Mouse (Mus musculus): Measurements from ENCODE around the gene Ralb. TPM values are rescaled to one million over a fixed set of nuclear protein-coding genes. Genes with fewer than 3 reads are reported as not detected.

The Ralb gene
- polyA plus RNA-seq, 1 experiment from 2014 or later, result 30.9 TPM

- Histone ChIP-seq H3K27me3 (ENCODE audit: insufficient read depth, low read length) (no peaks in the 10 kb centered on the region), H3K27ac (ENCODE audit: low read depth) (no peak overlapping the region), H3K9me3 (ENCODE audit: low read length) (no peaks in the 10 kb centered on the region), H3K9ac (replicated peaks) (no peak overlapping the region), H3K36me3 (replicated peaks; ENCODE audit: insufficient read depth, low read length) (no peaks in the 10 kb centered on the region), H3K4me3 (ENCODE audit: low read depth, low read length) (no peak overlapping the region), H3K4me1 (ENCODE audit: insufficient read depth) (no peaks in the 10 kb centered on the region), H3K4me2 (ENCODE audit: low read depth, low read length) (no peak overlapping the region)
- 0 out of 2 replicates have a peak, but pooled peaks have one; percentile 19 for TF ChIP-seq CTCF (IDR thresholded peaks at IDR 0.05; ENCODE audit: low read depth)
- TF ChIP-seq EP300 (IDR thresholded peaks at IDR 0.05; ENCODE audit: low read depth), result no peak
- DNase-seq (no peak), ATAC-seq (no peak)
- 77% methylated on average over 21 of the region's 21 CpGs for WGBS (ENCODE audit: insufficient replicate concordance)
Observed at GRCm38 (mm10) chr1:119443591-119444350, 60.8 kb downstream of the Ralb start.

DNA sequence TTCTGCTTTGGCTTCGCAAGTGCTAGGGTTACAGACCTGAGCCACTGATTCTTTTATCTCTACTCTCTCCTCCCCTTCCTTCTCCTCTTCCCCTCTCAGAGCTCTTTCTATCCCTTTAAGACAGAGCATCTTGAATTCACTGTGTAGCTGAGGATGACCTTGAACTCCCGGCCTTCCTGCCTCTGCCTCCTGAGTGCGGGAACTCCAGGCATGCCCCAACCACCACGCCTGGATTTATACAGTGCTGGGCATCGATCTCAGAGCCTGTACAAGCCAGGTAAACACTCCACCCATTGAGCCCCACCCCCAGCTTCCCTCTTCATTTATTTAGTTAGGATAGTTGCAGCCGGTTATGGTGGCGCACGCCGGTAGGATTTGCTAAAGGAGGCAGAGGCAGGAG lies 61.7 kb downstream of the Ralb start:
- Histone ChIP-seq H3K27me3 (ENCODE audit: insufficient read depth, low read length) (no peaks in the 10 kb centered on the region), H3K4me2 (ENCODE audit: low read depth, low read length) (no peak overlapping the region), H3K9ac (replicated peaks) (no peak overlapping the region), H3K4me1 (ENCODE audit: insufficient read depth) (no peaks in the 10 kb centered on the region), H3K36me3 (replicated peaks; ENCODE audit: insufficient read depth, low read length) (no peaks in the 10 kb centered on the region), H3K9me3 (ENCODE audit: low read length) (no peaks in the 10 kb centered on the region), H3K27ac (ENCODE audit: low read depth) (no peak overlapping the region), H3K4me3 (ENCODE audit: low read depth, low read length) (no peak overlapping the region)
- no peak for ATAC-seq
- TF ChIP-seq CTCF (IDR thresholded peaks at IDR 0.05; ENCODE audit: low read depth), result no peak
- TF ChIP-seq EP300 (IDR thresholded peaks at IDR 0.05; ENCODE audit: low read depth), result no peak
- DNase-seq, result no peak
- WGBS (ENCODE audit: insufficient replicate concordance), result 80% methylated on average over 9 of the region's 9 CpGs

GRCm38 (mm10) chr1:119438105-119438637 lies 66.4 kb downstream of the Ralb start:
- no peak overlapping the region for H3K27ac ChIP-seq (ENCODE audit: low read depth)

GRCm38 (mm10) chr1:119437401-119437800 lies 67.2 kb downstream of the Ralb start:
- Histone ChIP-seq H3K4me1 (ENCODE audit: insufficient read depth) (no peaks in the 10 kb centered on the region), H3K36me3 (replicated peaks; ENCODE audit: insufficient read depth, low read length) (no peaks in the 10 kb centered on the region), H3K4me3 (ENCODE audit: low read depth, low read length) (no peak overlapping the region), H3K9me3 (ENCODE audit: low read length) (no peaks in the 10 kb centered on the region), H3K27ac (ENCODE audit: low read depth) (no peak overlapping the region), H3K4me2 (ENCODE audit: low read depth, low read length) (no peak overlapping the region), H3K27me3 (ENCODE audit: insufficient read depth, low read length) (no peaks in the 10 kb centered on the region), H3K9ac (replicated peaks) (no peak overlapping the region)
- peak; percentile 66 for ATAC-seq
- TF ChIP-seq EP300 (IDR thresholded peaks at IDR 0.05; ENCODE audit: low read depth) (no peak), CTCF (IDR thresholded peaks at IDR 0.05; ENCODE audit: low read depth) (no peak)
- DNase-seq, result no peak
- 67% methylated on average over 6 of the region's 6 CpGs for WGBS (ENCODE audit: insufficient replicate concordance)

More at GRCm38 (mm10) chr1:119438105-119438637, 66.4 kb downstream of the Ralb start:
- no peak for TF ChIP-seq CTCF (IDR thresholded peaks at IDR 0.05; ENCODE audit: low read depth)
- TF ChIP-seq EP300 (IDR thresholded peaks at IDR 0.05; ENCODE audit: low read depth), result no peak
- Histone ChIP-seq H3K9ac (replicated peaks) (no peak overlapping the region), H3K9me3 (ENCODE audit: low read length) (no peaks in the 10 kb centered on the region), H3K4me3 (ENCODE audit: low read depth, low read length) (no peak overlapping the region), H3K27me3 (ENCODE audit: insufficient read depth, low read length) (no peaks in the 10 kb centered on the region), H3K36me3 (replicated peaks; ENCODE audit: insufficient read depth, low read length) (no peaks in the 10 kb centered on the region), H3K4me1 (ENCODE audit: insufficient read depth) (no peaks in the 10 kb centered on the region), H3K4me2 (ENCODE audit: low read depth, low read length) (no peak overlapping the region)
- DNase-seq, result no peak
- no peak for ATAC-seq
- 84% methylated on average over 9 of the region's 9 CpGs for WGBS (ENCODE audit: insufficient replicate concordance)

DNA sequence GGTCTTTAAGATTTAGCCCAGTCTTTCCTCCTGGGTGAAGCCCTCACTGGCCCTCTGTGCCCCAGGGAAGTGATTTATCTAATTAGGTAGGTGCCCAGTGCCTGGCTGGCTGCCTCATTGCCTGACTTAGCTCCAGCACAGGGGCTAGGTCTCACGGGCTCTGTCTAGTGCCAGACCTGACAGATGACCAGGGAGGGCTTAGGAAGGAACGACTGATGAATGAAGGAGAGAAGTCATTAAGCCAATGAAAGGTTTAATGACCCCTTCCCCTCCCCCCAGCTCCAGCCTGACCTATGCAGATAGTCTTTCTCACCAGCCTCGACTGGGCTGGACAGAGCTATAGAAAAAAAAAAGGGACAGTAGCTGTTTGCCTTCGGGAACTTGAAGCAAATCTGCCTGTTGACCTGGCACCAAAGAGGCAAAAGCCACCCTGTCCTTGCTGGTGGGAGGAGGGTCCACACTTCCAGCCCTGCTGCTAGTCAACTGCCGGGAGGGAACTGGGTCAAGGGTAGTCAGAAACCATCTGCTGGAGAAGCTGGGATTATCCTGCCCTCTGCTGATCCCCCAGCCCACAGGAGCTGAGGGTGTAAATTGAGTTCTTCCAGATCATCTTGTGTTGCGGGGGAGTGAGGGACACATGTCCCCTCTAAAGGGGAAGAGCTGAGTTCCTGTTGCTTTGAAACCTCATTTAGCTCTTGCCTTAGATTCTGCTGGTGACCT lies 80.3 kb downstream of the Ralb start:
- Histone ChIP-seq H3K4me2 (ENCODE audit: low read depth, low read length) (no peak overlapping the region), H3K9ac (replicated peaks) (no peak overlapping the region), H3K27me3 (ENCODE audit: insufficient read depth, low read length) (peaks cover 52% of the 10 kb centered on the region), H3K4me3 (ENCODE audit: low read depth, low read length) (no peak overlapping the region), H3K9me3 (ENCODE audit: low read length) (no peaks in the 10 kb centered on the region), H3K4me1 (ENCODE audit: insufficient read depth) (peaks cover 8% of the 10 kb centered on the region), H3K36me3 (replicated peaks; ENCODE audit: insufficient read depth, low read length) (no peaks in the 10 kb centered on the region), H3K27ac (ENCODE audit: low read depth) (no peak overlapping the region)
- 28% methylated on average over 6 of the region's 6 CpGs for WGBS (ENCODE audit: insufficient replicate concordance)
- ATAC-seq, result no peak
- TF ChIP-seq EP300 (IDR thresholded peaks at IDR 0.05; ENCODE audit: low read depth) (no peak), CTCF (IDR thresholded peaks at IDR 0.05; ENCODE audit: low read depth) (no peak)
- no peak for DNase-seq

- DNase-seq (peak; percentile 45), ATAC-seq (no peak)
- H3K4me3 ChIP-seq (ENCODE audit: low read depth, low read length), result no peak overlapping the region
- H3K36me3 ChIP-seq (replicated peaks; ENCODE audit: insufficient read depth, low read length), result no peaks in the 10 kb centered on the region
- WGBS (ENCODE audit: insufficient replicate concordance), result 6% methylated on average over 13 of the region's 14 CpGs
- TF ChIP-seq EP300 (IDR thresholded peaks at IDR 0.05; ENCODE audit: low read depth) (no peak), CTCF (IDR thresholded peaks at IDR 0.05; ENCODE audit: low read depth) (peak; percentile 65)
- no peak overlapping the region for H3K9ac ChIP-seq (replicated peaks)
- H3K27ac ChIP-seq (ENCODE audit: low read depth), result no peak overlapping the region
- no peak overlapping the region for H3K4me2 ChIP-seq (ENCODE audit: low read depth, low read length)
- peaks cover 60% of the 10 kb centered on the region for H3K27me3 ChIP-seq (ENCODE audit: insufficient read depth, low read length)
- H3K4me1 ChIP-seq (ENCODE audit: insufficient read depth), result peaks cover 8% of the 10 kb centered on the region
- H3K9me3 ChIP-seq (ENCODE audit: low read length), result no peaks in the 10 kb centered on the region
Observed at GRCm38 (mm10) chr1:119423510-119423909, 81.1 kb downstream of the Ralb start.

Data from liver, postnatal 0 days (tissue).